Mouse (Mus musculus) brain, embryonic 18.5 days (tissue): Measurements from ENCODE around the gene Aifm3.
"Not testable (repeated sequence)": the region's sequence is repeated elsewhere in the genome, so short reads cannot be mapped to it uniquely, and the experiment has no call there.

Experiments
- DNase-seq: peaks from one replicate; pipeline ENCODE4 v3.0.0-alpha.2; 2012; ENCODE audit warnings: low read depth, low spot score

Gene Aifm3

DNA sequence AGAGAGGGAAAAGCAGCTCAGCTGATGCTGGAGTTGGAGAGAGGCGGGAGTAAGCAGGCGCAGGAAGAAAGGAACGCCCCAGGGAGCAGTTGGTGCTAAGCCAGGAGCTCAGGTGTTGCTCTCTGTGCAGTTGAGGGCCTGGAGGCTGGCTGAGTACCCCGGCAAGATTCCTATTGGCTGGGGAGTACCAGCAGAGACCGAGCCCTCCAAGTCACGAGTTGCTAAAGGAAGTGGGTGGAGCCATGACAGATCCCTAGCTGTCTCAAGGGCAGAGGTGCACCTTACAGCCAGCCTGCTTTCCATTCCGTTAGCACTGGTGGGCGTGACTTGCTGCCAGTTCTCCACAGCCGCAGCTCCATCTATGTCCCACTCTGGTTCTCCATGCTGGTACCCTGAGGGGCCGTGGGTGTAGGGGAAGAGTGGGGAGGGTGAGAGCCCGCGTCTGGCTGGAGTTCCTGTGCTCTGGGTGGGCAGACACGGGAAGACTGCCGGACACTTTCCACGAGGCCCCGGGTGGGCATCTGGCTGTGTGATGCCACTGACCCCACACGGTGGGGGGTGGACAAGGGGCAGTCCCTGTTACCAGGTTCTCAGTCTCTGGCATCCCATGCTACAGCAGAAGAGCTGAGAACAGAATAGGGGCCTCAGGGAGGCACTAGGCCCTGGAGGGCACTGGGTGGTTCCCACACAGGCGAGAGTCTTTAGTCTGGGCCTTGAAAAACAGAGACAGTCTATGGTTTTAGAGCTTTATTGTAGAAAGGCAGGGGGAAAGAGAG lies 64.7 kb downstream of the Aifm3 start:
- no peak for DNase-seq

DNA sequence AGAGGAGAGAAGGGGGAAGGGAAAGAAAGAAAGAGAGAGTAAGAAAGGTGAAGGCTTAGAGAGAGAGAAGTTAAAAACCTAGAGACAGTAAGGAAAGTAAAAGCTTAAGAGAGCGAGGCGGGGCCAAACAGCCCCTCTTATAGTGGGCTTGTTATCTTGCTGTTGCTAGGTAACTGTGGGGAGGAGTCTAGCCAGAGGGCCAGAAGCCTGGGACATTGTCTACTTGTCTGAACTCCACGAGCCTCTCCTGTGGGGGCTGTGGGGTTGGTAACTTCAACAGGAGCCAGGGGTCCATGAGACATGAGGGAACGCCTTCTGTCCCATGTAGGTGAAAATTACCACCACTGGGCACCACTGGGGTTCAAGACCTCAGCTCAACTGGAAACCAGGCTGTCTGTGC lies 65.3 kb downstream of the Aifm3 start:
- DNase-seq = not testable (repeated sequence)

DNA sequence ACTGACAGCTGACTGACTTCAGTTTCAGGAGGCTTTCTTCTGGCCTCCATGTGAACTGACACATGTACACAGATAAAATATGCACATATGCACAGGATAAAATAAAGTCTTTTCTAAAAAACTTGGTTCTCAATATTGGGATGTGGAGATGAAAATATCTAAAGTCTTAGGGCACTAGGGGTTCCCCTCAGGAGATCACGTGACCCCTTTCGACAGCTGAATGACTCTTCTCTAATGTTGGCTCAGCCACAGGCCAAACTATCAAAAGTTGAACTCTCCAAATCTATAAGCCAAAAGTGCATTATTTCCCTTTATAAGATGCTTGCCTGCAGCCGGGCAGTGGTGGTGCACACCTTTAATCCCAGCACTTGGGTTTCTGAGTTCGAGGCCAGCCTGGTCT lies 66.8 kb downstream of the Aifm3 start:
- DNase-seq = no peak

DNA sequence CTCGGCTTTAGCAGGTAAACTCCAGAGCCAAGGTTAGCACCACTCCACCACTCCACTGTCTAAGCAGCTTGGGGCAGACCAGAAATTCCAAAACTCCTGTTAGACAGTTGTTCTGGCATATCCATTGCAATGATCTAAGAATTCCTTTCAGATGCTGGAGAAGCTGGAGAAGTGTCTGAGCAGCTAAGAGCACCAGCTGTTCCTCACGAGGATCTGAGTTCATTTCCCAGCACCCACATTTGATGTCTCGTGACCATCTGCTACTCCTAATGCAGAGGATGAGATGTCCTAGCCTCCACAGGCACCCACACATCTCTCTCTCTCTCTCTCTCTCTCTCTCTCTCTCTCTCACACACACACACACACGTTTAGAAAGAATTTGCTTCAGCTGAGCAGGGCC lies 67.5 kb downstream of the Aifm3 start:
- no peak for DNase-seq
